Mouse (Mus musculus): ENCODE data around the gene Dock1. TPM values are rescaled to one million over a fixed set of nuclear protein-coding genes. Genes with fewer than 3 reads are reported as not detected.

Dock1 gene
- polyA plus RNA-seq, 1 experiment from 2014 or later = 5.7 TPM

- Histone ChIP-seq H3K4me1 (peaks cover 5% of the 10 kb centered on the region; the same call in 1 of the 2 replicates), H3K4me2 (no peak overlapping the region), H3K4me3 (replicated peaks) (no peak overlapping the region), H3K27me3 (replicated peaks) (no peaks in the 10 kb centered on the region), H3K36me3 (no peaks in the 10 kb centered on the region), H3K27ac (replicated peaks) (no peak overlapping the region), H3K9ac (replicated peaks) (no peak overlapping the region), H3K9me3 (replicated peaks) (no peaks in the 10 kb centered on the region)
- ATAC-seq (ENCODE audit: low FRiP score) = no peak
Measured at GRCm38 (mm10) chr7:135203920-135204319, 533.5 kb downstream of the Dock1 start.

GRCm38 (mm10) chr7:135205111-135205510 is 534.7 kb downstream of the Dock1 start:
- Histone ChIP-seq H3K27ac (replicated peaks) (no peak overlapping the region), H3K36me3 (no peaks in the 10 kb centered on the region), H3K4me3 (replicated peaks) (no peak overlapping the region), H3K9me3 (replicated peaks) (no peaks in the 10 kb centered on the region), H3K9ac (replicated peaks) (no peak overlapping the region), H3K27me3 (replicated peaks) (no peaks in the 10 kb centered on the region), H3K4me2 (no peak overlapping the region), H3K4me1 (peaks cover 5% of the 10 kb centered on the region; the same call in 1 of the 2 replicates)
- WGBS = 73% methylated on average over 5 of the region's 5 CpGs
- no peak for ATAC-seq (ENCODE audit: low FRiP score)

GRCm38 (mm10) chr7:135208947-135209567 is 538.6 kb downstream of the Dock1 start:
- Histone ChIP-seq H3K27ac (replicated peaks) (no peak overlapping the region), H3K9me3 (replicated peaks) (no peaks in the 10 kb centered on the region), H3K36me3 (no peaks in the 10 kb centered on the region), H3K4me3 (replicated peaks) (no peak overlapping the region), H3K4me1 (0 out of 2 replicates have a peak, but pooled peaks cover under 1% of the 10 kb centered on the region), H3K4me2 (no peak overlapping the region), H3K27me3 (replicated peaks) (no peaks in the 10 kb centered on the region), H3K9ac (replicated peaks) (no peak overlapping the region)
- WGBS = 86% methylated on average over 6 of the region's 6 CpGs
- ATAC-seq (ENCODE audit: low FRiP score) = no peak

- Histone ChIP-seq H3K4me3 (replicated peaks) (no peak overlapping the region), H3K4me1 (no peaks in the 10 kb centered on the region), H3K36me3 (no peaks in the 10 kb centered on the region), H3K27ac (replicated peaks) (no peak overlapping the region), H3K27me3 (replicated peaks) (no peaks in the 10 kb centered on the region), H3K9ac (replicated peaks) (no peak overlapping the region), H3K9me3 (replicated peaks) (no peaks in the 10 kb centered on the region), H3K4me2 (no peak overlapping the region)
- ATAC-seq (ENCODE audit: low FRiP score) = no peak
Measured at GRCm38 (mm10) chr7:135210296-135210695, 539.8 kb downstream of the Dock1 start.

GRCm38 (mm10) chr7:135210831-135211230 is 540.4 kb downstream of the Dock1 start:
- Histone ChIP-seq H3K27me3 (replicated peaks) (no peaks in the 10 kb centered on the region), H3K27ac (replicated peaks) (no peak overlapping the region), H3K9ac (replicated peaks) (no peak overlapping the region), H3K4me1 (no peaks in the 10 kb centered on the region), H3K4me3 (replicated peaks) (no peak overlapping the region), H3K36me3 (no peaks in the 10 kb centered on the region), H3K9me3 (replicated peaks) (no peaks in the 10 kb centered on the region), H3K4me2 (no peak overlapping the region)
- 83% methylated on average over 2 of the region's 2 CpGs for WGBS
- ATAC-seq (ENCODE audit: low FRiP score) = no peak

GRCm38 (mm10) chr7:135212505-135212904 is 542.1 kb downstream of the Dock1 start:
- WGBS = 63% methylated on average over 2 of the region's 2 CpGs

GRCm38 (mm10) chr7:135221475-135221874 is 551.0 kb downstream of the Dock1 start:
- no peak overlapping the region for H3K4me3 ChIP-seq (replicated peaks)
- no peaks in the 10 kb centered on the region for H3K36me3 ChIP-seq
- no peaks in the 10 kb centered on the region for H3K27me3 ChIP-seq (replicated peaks)
- H3K4me2 ChIP-seq = no peak overlapping the region
- ATAC-seq (ENCODE audit: low FRiP score) = no peak
- H3K27ac ChIP-seq (replicated peaks) = no peak overlapping the region
- no peaks in the 10 kb centered on the region for H3K4me1 ChIP-seq
- H3K9ac ChIP-seq (replicated peaks) = no peak overlapping the region
- 94% methylated on average over 2 of the region's 2 CpGs for WGBS
- H3K9me3 ChIP-seq (replicated peaks) = no peaks in the 10 kb centered on the region

More at GRCm38 (mm10) chr7:135212505-135212904, 542.1 kb downstream of the Dock1 start:
- Histone ChIP-seq H3K27me3 (replicated peaks) (no peaks in the 10 kb centered on the region), H3K4me2 (no peak overlapping the region), H3K4me3 (replicated peaks) (no peak overlapping the region), H3K9me3 (replicated peaks) (no peaks in the 10 kb centered on the region), H3K27ac (replicated peaks) (no peak overlapping the region), H3K4me1 (no peaks in the 10 kb centered on the region), H3K9ac (replicated peaks) (no peak overlapping the region), H3K36me3 (no peaks in the 10 kb centered on the region)
- ATAC-seq (ENCODE audit: low FRiP score) = no peak
